Mouse (Mus musculus): ENCODE data around the gene Prima1. TPM values are rescaled to one million over a fixed set of nuclear protein-coding genes. Genes with fewer than 3 reads are reported as not detected.

Prima1 gene
- polyA plus RNA-seq, 1 experiment: 8.2 TPM

DNA sequence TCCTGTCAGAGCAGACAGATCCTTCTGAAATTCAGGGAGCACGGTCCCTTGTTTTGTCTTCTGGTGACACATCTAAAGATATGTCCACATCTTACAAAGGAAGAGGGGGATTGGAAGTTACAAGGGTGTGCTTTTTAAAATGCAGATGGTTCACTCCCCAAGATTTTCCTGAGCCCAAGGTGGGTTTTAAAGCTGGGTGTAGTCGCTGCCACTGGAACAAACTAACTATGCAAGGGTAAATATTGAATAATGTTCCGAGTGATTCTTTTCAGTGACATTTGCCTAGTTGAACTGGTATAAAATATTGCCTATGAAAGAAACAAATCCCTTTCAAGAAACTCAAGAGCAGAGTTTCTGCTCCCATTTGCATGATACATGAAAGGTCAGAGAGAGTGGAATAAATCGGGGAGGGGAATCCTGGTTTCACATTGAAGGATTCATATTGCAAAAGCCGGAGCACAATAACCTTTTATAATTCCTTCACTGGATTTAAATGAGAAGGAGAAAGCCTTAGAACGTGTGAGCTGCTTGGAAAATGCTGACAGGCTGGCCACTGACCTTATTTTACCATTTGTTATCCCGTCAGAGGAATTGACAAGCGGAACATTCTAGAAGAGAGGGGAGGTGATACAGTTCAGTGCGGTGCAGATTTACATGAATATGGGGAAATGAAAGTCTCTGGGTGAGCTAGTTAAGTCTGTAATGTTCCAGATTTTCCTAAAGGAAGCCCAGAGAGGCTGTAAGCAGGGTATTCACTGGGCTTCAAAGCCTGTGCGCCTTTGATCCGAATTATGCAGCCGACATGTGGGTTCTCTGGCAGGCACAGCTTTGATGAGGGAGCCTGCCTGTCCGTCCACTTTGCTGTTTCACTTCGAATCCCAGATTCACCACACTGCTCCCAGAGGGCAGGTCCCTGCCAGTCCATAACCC lies 77.6 kb downstream of the Prima1 start:
- H3K4me1 ChIP-seq (ENCODE audit: control insufficient read depth, insufficient read depth, low read length): no peaks in the 10 kb centered on the region; the same call in 1 of the 2 replicates
- H3K27ac ChIP-seq (ENCODE audit: insufficient read depth, low read length): no peak overlapping the region
- TF ChIP-seq CTCF (IDR thresholded peaks at IDR 0.05; ENCODE audit: extremely low read depth, insufficient read depth, low read length) (no peak), POLR2A (IDR thresholded peaks at IDR 0.05; ENCODE audit: extremely low read depth, insufficient read depth, low read length) (no peak)
- H3K4me3 ChIP-seq (ENCODE audit: insufficient read depth, low read length): no peak overlapping the region

DNA sequence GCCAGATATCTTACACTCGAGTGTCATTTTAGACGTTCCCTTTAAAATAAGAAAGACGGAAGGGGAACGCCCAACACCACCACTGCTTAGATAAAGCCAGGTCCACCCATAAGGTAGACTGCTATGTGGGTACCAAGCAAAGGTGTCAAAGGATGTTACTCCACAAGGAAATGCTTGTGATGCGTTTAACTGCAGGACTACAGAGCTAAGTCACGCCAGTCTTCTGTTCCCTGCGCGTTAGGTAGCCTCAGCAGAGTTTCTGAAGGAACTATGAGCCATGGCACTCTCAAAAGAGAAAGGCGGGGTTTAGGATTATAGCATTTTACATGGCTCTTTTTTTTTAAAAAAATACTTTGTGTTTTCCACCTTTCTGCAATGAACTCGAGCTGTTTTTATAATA lies 78.4 kb downstream of the Prima1 start:
- Histone ChIP-seq H3K4me3 (ENCODE audit: insufficient read depth, low read length) (no peak overlapping the region), H3K4me1 (ENCODE audit: control insufficient read depth, insufficient read depth, low read length) (peaks cover 4% of the 10 kb centered on the region; the same call in 1 of the 2 replicates), H3K27ac (ENCODE audit: insufficient read depth, low read length) (no peak overlapping the region)
- no peak for TF ChIP-seq CTCF (IDR thresholded peaks at IDR 0.05; ENCODE audit: extremely low read depth, insufficient read depth, low read length)
- no peak for TF ChIP-seq POLR2A (IDR thresholded peaks at IDR 0.05; ENCODE audit: extremely low read depth, insufficient read depth, low read length)

DNA sequence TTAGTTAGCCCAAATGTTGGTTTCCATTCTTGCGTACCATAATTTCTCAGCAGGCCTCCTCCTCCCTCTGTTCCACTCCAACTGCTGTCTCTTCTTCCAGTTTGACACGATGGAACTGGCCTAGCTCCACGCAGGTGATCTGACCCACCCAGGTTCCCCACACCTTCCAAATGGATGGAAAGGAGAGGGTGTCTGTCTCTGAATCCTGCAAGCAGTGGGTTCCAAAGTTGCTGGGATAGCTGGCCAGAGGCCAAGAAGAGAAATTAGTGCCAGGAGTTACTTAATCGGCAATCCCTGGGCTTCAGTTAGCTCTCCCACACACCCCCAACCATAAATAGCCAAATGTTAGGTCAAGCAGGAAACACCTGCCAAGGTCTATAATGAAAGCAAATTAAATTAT lies 81.2 kb downstream of the Prima1 start:
- no peak overlapping the region for H3K4me3 ChIP-seq (ENCODE audit: insufficient read depth, low read length)
- TF ChIP-seq POLR2A (IDR thresholded peaks at IDR 0.05; ENCODE audit: extremely low read depth, insufficient read depth, low read length): no peak
- no peak for TF ChIP-seq CTCF (IDR thresholded peaks at IDR 0.05; ENCODE audit: extremely low read depth, insufficient read depth, low read length)
- H3K4me1 ChIP-seq (ENCODE audit: control insufficient read depth, insufficient read depth, low read length): 0 out of 2 replicates have a peak, but pooled peaks cover 4% of the 10 kb centered on the region
- H3K27ac ChIP-seq (ENCODE audit: insufficient read depth, low read length): no peak overlapping the region

DNA sequence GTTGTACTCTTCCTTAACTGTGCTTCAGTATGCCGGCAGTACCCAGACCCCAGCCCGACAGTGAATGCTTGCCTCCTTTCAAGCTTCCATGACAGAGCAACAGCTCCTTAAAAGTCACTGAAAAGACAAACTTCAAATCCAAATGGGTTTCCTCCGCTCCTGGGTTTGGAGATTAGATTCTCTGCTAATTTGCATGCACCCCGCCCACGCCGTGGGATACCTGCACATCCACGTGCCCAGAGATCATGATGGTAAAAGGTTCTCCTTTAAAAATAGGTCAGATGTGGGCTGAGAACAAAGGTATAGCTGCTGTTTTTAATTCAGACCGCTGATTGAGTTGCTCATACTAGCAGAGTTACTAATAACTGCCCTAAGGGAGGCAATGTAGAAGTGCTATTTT lies 82.9 kb downstream of the Prima1 start:
- no peak for TF ChIP-seq POLR2A (IDR thresholded peaks at IDR 0.05; ENCODE audit: extremely low read depth, insufficient read depth, low read length)
- TF ChIP-seq CTCF (IDR thresholded peaks at IDR 0.05; ENCODE audit: extremely low read depth, insufficient read depth, low read length): no peak
- H3K4me3 ChIP-seq (ENCODE audit: insufficient read depth, low read length): no peak overlapping the region
- H3K4me1 ChIP-seq (ENCODE audit: control insufficient read depth, insufficient read depth, low read length): 0 out of 2 replicates have a peak, but pooled peaks cover 4% of the 10 kb centered on the region
- H3K27ac ChIP-seq (ENCODE audit: insufficient read depth, low read length): no peak overlapping the region

DNA sequence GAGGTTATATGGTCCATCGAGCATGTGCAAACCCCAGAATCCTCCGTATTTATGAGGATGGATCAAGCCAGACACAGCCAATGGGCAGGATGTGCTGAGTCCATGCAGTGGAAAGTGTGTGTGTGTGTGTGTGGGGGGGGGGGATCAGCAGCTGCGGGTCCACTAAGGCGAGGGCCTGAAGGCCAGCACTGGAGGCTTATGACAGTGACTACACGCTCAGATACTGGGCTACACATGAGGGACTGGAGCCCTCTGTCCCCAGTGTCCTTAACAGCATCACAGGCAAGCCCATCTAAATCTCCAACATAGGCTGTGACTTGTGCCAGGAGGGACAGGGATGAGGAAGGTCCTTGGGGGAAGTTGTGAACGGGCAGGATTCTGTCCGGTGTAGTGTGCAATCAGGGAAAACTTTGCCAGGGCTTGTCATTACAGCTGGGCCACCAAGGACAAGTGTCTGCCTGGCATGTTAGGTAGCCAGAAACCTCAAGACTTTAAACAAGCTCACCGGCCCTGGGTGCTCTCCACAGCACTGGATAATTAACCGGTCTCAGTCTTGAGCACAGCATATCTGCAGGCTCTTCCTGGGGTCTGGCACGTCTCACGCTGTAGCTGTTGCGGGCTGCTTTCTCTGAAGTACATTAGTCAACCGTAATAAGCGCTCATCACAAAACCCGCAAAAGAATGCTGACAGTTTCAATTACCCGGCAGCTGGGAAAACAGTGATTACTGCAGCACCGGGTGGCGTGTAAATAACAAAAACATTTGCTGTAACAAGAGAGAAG lies 84.6 kb downstream of the Prima1 start:
- Histone ChIP-seq H3K4me3 (ENCODE audit: insufficient read depth, low read length) (no peak overlapping the region), H3K4me1 (ENCODE audit: control insufficient read depth, insufficient read depth, low read length) (0 out of 2 replicates have a peak, but pooled peaks cover 4% of the 10 kb centered on the region), H3K27ac (ENCODE audit: insufficient read depth, low read length) (no peak overlapping the region)
- no peak for TF ChIP-seq POLR2A (IDR thresholded peaks at IDR 0.05; ENCODE audit: extremely low read depth, insufficient read depth, low read length)
- TF ChIP-seq CTCF (IDR thresholded peaks at IDR 0.05; ENCODE audit: extremely low read depth, insufficient read depth, low read length): no peak

DNA sequence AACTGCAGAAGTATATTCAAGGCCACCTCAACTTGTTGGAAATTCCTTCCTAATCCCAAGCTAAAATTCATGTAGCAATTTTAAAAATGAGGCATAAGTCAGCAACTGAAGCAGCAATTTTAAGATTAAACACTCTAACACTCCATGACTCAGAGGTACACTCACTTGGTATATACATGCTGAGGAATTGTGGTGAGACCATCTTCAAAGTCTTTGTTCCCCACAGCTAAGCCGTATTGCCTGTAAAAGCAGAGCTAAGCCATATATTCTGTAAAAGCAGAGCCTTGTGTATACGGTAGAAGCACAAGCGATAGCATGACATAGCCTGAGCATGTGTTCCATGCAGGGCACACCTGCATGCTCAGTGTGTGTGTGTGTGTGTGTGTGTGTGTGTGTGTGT lies 86.5 kb downstream of the Prima1 start:
- 0 out of 2 replicates have a peak, but pooled peaks cover 4% of the 10 kb centered on the region for H3K4me1 ChIP-seq (ENCODE audit: control insufficient read depth, insufficient read depth, low read length)
- no peak overlapping the region for H3K27ac ChIP-seq (ENCODE audit: insufficient read depth, low read length)
- TF ChIP-seq CTCF (IDR thresholded peaks at IDR 0.05; ENCODE audit: extremely low read depth, insufficient read depth, low read length): no peak
- no peak for TF ChIP-seq POLR2A (IDR thresholded peaks at IDR 0.05; ENCODE audit: extremely low read depth, insufficient read depth, low read length)
- H3K4me3 ChIP-seq (ENCODE audit: insufficient read depth, low read length): no peak overlapping the region

DNA sequence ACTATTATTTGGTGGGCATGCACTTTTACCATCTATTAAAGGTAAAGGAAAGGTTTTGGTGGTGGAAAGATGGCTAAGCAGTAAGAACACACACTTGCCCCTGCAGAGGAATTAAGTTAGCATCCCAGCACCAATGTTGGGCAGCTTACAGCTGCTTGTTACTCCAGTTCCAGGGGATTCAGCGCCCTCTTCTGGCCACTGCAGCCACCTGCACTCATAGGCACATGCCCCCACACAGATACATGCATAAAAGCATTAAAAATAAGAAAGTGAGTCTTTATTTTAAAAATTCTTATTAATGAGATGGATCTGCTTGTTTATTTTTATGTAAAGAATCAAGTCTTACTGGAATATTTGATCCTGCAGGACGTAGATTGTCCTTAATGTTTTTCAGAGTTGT lies 87.0 kb downstream of the Prima1 start:
- no peak overlapping the region for H3K4me3 ChIP-seq (ENCODE audit: insufficient read depth, low read length)
- H3K4me1 ChIP-seq (ENCODE audit: control insufficient read depth, insufficient read depth, low read length): 0 out of 2 replicates have a peak, but pooled peaks cover 4% of the 10 kb centered on the region
- no peak for TF ChIP-seq POLR2A (IDR thresholded peaks at IDR 0.05; ENCODE audit: extremely low read depth, insufficient read depth, low read length)
- no peak for TF ChIP-seq CTCF (IDR thresholded peaks at IDR 0.05; ENCODE audit: extremely low read depth, insufficient read depth, low read length)
- no peak overlapping the region for H3K27ac ChIP-seq (ENCODE audit: insufficient read depth, low read length)

DNA sequence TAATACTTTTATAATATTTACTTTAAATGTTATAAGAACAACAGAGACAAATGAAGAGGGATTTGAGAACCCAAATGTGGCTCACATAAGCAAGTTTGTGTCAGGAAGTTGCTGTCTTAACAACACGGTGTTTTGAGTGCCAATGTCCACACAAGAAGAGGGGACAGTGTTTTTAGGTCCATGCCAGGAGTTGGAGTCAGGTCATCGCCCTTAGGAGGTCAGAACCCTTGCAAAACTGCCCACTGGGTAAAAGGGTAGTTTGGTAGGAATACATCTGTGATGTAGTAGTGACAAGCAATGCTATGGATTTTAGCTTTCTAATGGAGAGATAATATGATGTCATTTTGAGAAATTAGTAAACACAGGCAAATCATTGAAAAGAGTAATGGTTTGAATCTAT lies 91.7 kb downstream of the Prima1 start:
- Histone ChIP-seq H3K4me3 (ENCODE audit: insufficient read depth, low read length) (no peak overlapping the region), H3K27ac (ENCODE audit: insufficient read depth, low read length) (no peak overlapping the region), H3K4me1 (ENCODE audit: control insufficient read depth, insufficient read depth, low read length) (no peaks in the 10 kb centered on the region)
- no peak for TF ChIP-seq CTCF (IDR thresholded peaks at IDR 0.05; ENCODE audit: extremely low read depth, insufficient read depth, low read length)
- no peak for TF ChIP-seq POLR2A (IDR thresholded peaks at IDR 0.05; ENCODE audit: extremely low read depth, insufficient read depth, low read length)

Other genes with a start within 250 kb of the Prima1 start
- 3.6 and 4.2 TPM in 2 replicates for gene Fam181a, start 68.8 kb upstream of the Prima1 start, polyA plus RNA-seq (2012; rRNA removed)
- 3.2 and 4.1 TPM in 2 replicates for gene Asb2, start 113.9 kb upstream of the Prima1 start, polyA plus RNA-seq (2012; rRNA removed)
- gene Otub2, start 146.5 kb upstream of the Prima1 start, polyA plus RNA-seq (2012; rRNA removed): 28.2 and 28.5 TPM in 2 replicates
- gene 9330161L09Rik, start 165.7 kb upstream of the Prima1 start, polyA plus RNA-seq (2012; rRNA removed): 0.85 and 1.3 TPM in 2 replicates
- gene Ddx24, start 183.7 kb upstream of the Prima1 start, polyA plus RNA-seq (2012; rRNA removed): 160 and 162 TPM in 2 replicates
- 88.3 and 110 TPM in 2 replicates for gene Ifi27, start 192.1 kb upstream of the Prima1 start, polyA plus RNA-seq (2012; rRNA removed)
- 4.7 and 13.2 TPM in 2 replicates for gene Ifi27l2a, start 201.5 kb upstream of the Prima1 start, polyA plus RNA-seq (2012; rRNA removed)
- gene Ifi27l2b, start 215.1 kb upstream of the Prima1 start, polyA plus RNA-seq (2012; rRNA removed): 0.13 TPM in 1 of 2 replicates, not detected in the other